Mouse (Mus musculus): ENCODE measurements around the gene Tas2r135.

Gene Tas2r135

DNA sequence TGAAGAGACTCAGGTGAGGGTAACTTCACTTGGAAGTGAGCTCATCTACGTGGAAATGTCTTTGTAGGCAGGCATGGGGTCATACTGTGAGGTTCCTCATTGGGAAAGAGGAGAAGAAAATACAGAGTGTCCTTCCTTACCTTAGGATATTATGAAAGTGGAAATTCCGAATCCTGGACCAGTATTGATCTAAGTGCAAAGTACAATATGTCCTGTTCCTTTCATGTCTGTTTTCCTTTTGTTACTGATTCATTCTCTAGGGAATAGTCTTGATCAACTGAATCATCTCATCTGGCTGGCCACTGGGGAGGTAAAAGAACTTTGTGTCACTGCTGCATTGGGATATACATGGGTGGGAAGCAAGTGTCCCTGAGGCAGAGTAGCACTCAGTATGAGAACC, 30.3 kb downstream of the Tas2r135 start:
- DNase-seq = no peak

DNA sequence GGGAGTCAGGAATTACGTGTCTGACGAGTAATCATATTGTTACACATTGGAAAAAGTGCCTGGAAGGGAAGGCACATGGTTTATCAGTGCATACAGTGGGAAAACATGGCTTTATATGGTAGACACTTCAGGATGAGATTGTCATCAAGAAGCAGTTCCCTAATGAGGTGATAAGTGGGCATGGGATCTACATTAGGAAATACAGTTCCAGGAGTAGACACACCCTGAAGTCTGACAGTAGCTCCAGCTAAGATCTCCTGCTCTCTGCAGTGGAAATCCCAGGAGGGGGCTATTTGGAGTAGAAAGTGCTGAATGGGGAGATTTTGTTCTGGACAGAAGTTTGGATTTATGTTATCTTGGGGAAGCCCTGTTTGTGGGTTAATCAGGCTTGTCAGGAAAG, 36.2 kb downstream of the Tas2r135 start:
- no peak for DNase-seq

DNA sequence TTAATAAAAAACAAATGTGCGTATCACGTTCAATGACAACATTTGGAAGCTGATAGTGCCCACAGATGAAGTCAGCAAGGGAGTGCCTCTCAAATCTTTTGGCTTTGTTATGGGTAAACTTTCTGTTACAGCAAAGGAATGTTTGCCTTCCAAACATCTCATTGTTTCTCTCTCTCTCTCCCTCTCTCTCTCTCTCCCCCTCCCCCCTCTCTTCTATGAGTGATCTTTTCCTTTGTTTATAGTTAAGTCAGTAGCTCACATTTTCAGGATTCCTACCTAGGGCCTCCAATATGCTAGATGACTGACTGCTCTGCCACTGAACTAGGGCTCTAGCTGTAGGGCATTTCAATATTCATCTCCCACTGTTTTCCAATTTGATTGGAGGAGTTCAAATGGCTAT, 39.3 kb downstream of the Tas2r135 start:
- no peak for DNase-seq

DNA sequence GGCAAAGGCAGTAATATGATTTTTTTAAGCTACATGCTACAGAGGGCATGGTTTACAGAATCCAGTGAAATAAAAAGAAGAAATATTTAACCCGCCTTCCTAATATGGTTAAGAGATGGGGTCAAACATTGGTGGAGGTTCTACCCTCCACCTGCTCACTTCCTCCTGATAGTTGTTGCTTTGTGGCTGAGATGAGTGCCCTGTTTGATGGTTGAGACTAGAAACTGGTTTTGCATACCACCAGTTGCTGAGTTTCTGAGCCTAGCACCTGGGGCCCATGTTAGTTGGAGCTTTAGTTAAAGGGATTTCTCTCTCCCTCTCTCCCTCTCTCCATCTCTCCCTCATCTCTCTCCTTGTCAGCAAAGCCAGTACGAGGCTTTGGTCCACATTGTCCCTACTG, 42.1 kb downstream of the Tas2r135 start:
- DNase-seq = no peak

Measured in embryo, embryonic 11 days (tissue).